Mouse (Mus musculus) adrenal gland, postnatal 4 days (tissue): ENCODE measurements around the gene Uaca. TPM values are rescaled to one million over a fixed set of nuclear protein-coding genes. Genes with fewer than 3 reads are reported as not detected.

Experiments used
- DNase-seq, 2 experiments: peaks; one replicate each; pipeline ENCODE4 v3.0.0; 2021 to 2022; ENCODE audit warnings: low spot score in 2 of 2, mixed read lengths in 2 of 2
- total RNA-seq, 2 experiments: library from RNA; stranded (reverse); gene quantifications; 2 replicates each; pipeline ENCODE4 v1.2.3; 2021

Uaca gene
- total RNA-seq, 2 experiments from 2014 or later: 56.7 to 68.1 TPM

- DNase-seq: no peak
Observed at GRCm38 (mm10) chr9:60836151-60836550, 41.8 kb downstream of the Uaca start.

- no peak for DNase-seq
Observed at GRCm38 (mm10) chr9:60837078-60837448, 42.7 kb downstream of the Uaca start.

- no peak for DNase-seq
Observed at GRCm38 (mm10) chr9:60837449-60838141, 43.3 kb downstream of the Uaca start.

- DNase-seq: no peak
Observed at GRCm38 (mm10) chr9:60838331-60838872, 44.1 kb downstream of the Uaca start.

GRCm38 (mm10) chr9:60841393-60841792 is 47.1 kb downstream of the Uaca start:
- DNase-seq: no peak

GRCm38 (mm10) chr9:60843415-60844076 is 49.2 kb downstream of the Uaca start:
- no peak for DNase-seq

- no peak for DNase-seq
Observed at GRCm38 (mm10) chr9:60848730-60849129, 54.4 kb downstream of the Uaca start.

GRCm38 (mm10) chr9:60849986-60850385 is 55.6 kb downstream of the Uaca start:
- no peak for DNase-seq

GRCm38 (mm10) chr9:60854196-60854595 is 59.9 kb downstream of the Uaca start:
- DNase-seq: no peak

- no peak for DNase-seq
Observed at GRCm38 (mm10) chr9:60857833-60858232, 63.5 kb downstream of the Uaca start.

GRCm38 (mm10) chr9:60858306-60858960 is 64.1 kb downstream of the Uaca start:
- no peak for DNase-seq

GRCm38 (mm10) chr9:60859031-60859430 is 64.7 kb downstream of the Uaca start:
- DNase-seq: no peak

GRCm38 (mm10) chr9:60861030-60861429 is 66.7 kb downstream of the Uaca start:
- DNase-seq: no peak

GRCm38 (mm10) chr9:60864664-60865063 is 70.3 kb downstream of the Uaca start:
- DNase-seq: no peak

GRCm38 (mm10) chr9:60865866-60866265 is 71.5 kb downstream of the Uaca start:
- DNase-seq: no peak

- DNase-seq: no peak
Observed at GRCm38 (mm10) chr9:60870451-60870850, 76.1 kb downstream of the Uaca start.

GRCm38 (mm10) chr9:60870919-60871503 is 76.7 kb downstream of the Uaca start:
- no peak for DNase-seq

GRCm38 (mm10) chr9:60873257-60874054 is 79.1 kb downstream of the Uaca start:
- no peak for DNase-seq

- DNase-seq: no peak
Observed at GRCm38 (mm10) chr9:60874055-60874392, 79.7 kb downstream of the Uaca start.

- DNase-seq: no peak
Observed at GRCm38 (mm10) chr9:60876085-60876484, 81.7 kb downstream of the Uaca start.

GRCm38 (mm10) chr9:60876531-60876930 is 82.2 kb downstream of the Uaca start:
- DNase-seq: no peak
